Mouse (Mus musculus) heart, embryonic 13.5 days (tissue): ENCODE results near the gene Kcnab2. TPM values are rescaled to one million over a fixed set of nuclear protein-coding genes. Genes with fewer than 3 reads are reported as not detected.

Experiments
- ATAC-seq: fragments of 200-750 bp; cut with Nextera tagmentation; 2 replicates; pipeline ENCODE4 v1.8.0; 2017; ENCODE audit warnings: moderate TSS enrichment; ENCODE audit not compliant: insufficient number of reproducible peaks, low FRiP score, low TSS enrichment; ENCODE audit errors: extremely low read depth
- H3K27ac ChIP-seq: fragments of 300-500 bp; sonication (generic); replicated peaks from 2 replicates; pipeline ENCODE4 v1.5.1; 2015; ENCODE audit warnings: moderate library complexity, mild to moderate bottlenecking, inconsistent platforms
- H3K27me3 ChIP-seq: fragments of 300-500 bp; sonication (generic); replicated peaks from 2 replicates; pipeline ENCODE4 v1.6.1; 2015; ENCODE audit warnings: mild to moderate bottlenecking, inconsistent platforms
- H3K36me3 ChIP-seq: fragments of 300-500 bp; sonication (generic); 2 replicates; pipeline ENCODE4 v1.6.1; 2015; ENCODE audit warnings: mild to moderate bottlenecking, inconsistent platforms
- H3K4me1 ChIP-seq: fragments of 300-500 bp; sonication (generic); 2 replicates; pipeline ENCODE4 v1.6.1; 2015; ENCODE audit warnings: inconsistent platforms
- H3K4me2 ChIP-seq: fragments of 300-500 bp; sonication (generic); 2 replicates; pipeline ENCODE4 v1.6.1; 2015; ENCODE audit warnings: inconsistent platforms, mild to moderate bottlenecking, moderate library complexity
- H3K4me3 ChIP-seq: fragments of 300-500 bp; sonication (generic); 2 replicates; pipeline ENCODE4 v1.5.1; 2015; ENCODE audit warnings: moderate library complexity, mild to moderate bottlenecking, inconsistent platforms
- H3K9ac ChIP-seq: fragments of 300-500 bp; sonication (generic); 2 replicates; pipeline ENCODE4 v1.6.1; 2015; ENCODE audit warnings: inconsistent platforms, mild to moderate bottlenecking, moderate library complexity
- H3K9me3 ChIP-seq: fragments of 300-500 bp; sonication (generic); 2 replicates; pipeline ENCODE4 v1.6.1; 2016; ENCODE audit warnings: inconsistent platforms
- WGBS: fragments of 180-500 bp; shearing (Covaris S2); methylation state at CpG from one replicate; pipeline ENCODE4 v1.1.7; 2015; ENCODE audit warnings: mixed read lengths; 5-methylcytosine and 5-hydroxymethylcytosine counted together
- polyA plus RNA-seq: library from polyadenylated mRNA; unstranded; fragments of >200 nt; fragmentation: Nextera tagmentation; extraction: Ambion mirVana; gene quantifications from 2 replicates; pipeline ENCODE4 v1.2.1, GENCODE M21; 2015

Kcnab2 gene
- polyA plus RNA-seq, 1 experiment from 2014 or later: 5.0 TPM

DNA sequence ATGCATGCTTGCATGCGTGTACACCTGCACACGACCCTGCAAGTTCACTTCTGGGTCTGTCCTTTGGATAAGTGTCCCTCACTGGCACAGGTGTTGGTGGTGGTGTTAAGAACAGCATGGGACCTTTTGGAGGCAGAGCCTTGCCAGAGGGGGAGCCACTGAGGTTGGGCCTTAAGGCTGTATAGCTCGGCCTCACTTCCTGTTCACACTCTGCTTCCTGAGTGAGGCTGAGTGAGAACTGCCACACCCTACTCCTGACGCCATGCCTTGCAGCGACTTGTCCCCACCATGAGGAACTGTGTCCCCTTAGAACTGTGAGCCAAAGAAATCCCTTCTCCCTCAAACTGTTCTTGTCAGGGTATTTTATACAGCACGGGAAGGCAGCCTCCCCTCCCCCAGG, 26.3 kb downstream of the Kcnab2 start:
- H3K9ac ChIP-seq: no peak overlapping the region
- ATAC-seq: no peak
- WGBS: 73% methylated on average over 6 of the region's 6 CpGs
- no peak overlapping the region for H3K27ac ChIP-seq
- H3K9me3 ChIP-seq: no peaks in the 10 kb centered on the region
- H3K4me3 ChIP-seq: no peak overlapping the region
- H3K4me1 ChIP-seq: peaks cover 2% of the 10 kb centered on the region
- no peak overlapping the region for H3K4me2 ChIP-seq
- H3K27me3 ChIP-seq: 0 out of 2 replicates have a peak, but pooled peaks cover 4% of the 10 kb centered on the region
- no peaks in the 10 kb centered on the region for H3K36me3 ChIP-seq

DNA sequence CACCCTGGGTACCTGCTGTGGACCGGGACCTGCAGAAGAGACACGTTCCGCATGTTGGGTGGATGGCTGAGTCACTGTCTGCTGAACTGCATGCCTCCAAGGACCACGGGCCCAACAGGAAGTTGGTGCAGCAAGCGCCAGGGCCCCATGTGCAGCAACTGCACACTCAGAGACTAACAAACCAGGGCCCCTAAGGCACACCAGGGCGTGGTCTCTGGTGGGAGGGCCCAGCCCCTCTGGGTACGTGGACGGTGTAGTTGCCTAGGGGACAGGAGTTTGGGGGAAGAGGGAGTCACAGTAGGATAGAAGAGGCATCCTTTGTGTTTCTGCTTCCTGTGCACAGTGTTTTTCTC, 29.0 kb downstream of the Kcnab2 start:
- Histone ChIP-seq H3K4me3 (no peak overlapping the region), H3K36me3 (no peaks in the 10 kb centered on the region), H3K4me1 (no peaks in the 10 kb centered on the region), H3K9me3 (no peaks in the 10 kb centered on the region), H3K4me2 (no peak overlapping the region), H3K9ac (no peak overlapping the region), H3K27me3 (no peaks in the 10 kb centered on the region), H3K27ac (no peak overlapping the region)
- 56% methylated on average over 8 of the region's 8 CpGs for WGBS
- ATAC-seq: no peak

DNA sequence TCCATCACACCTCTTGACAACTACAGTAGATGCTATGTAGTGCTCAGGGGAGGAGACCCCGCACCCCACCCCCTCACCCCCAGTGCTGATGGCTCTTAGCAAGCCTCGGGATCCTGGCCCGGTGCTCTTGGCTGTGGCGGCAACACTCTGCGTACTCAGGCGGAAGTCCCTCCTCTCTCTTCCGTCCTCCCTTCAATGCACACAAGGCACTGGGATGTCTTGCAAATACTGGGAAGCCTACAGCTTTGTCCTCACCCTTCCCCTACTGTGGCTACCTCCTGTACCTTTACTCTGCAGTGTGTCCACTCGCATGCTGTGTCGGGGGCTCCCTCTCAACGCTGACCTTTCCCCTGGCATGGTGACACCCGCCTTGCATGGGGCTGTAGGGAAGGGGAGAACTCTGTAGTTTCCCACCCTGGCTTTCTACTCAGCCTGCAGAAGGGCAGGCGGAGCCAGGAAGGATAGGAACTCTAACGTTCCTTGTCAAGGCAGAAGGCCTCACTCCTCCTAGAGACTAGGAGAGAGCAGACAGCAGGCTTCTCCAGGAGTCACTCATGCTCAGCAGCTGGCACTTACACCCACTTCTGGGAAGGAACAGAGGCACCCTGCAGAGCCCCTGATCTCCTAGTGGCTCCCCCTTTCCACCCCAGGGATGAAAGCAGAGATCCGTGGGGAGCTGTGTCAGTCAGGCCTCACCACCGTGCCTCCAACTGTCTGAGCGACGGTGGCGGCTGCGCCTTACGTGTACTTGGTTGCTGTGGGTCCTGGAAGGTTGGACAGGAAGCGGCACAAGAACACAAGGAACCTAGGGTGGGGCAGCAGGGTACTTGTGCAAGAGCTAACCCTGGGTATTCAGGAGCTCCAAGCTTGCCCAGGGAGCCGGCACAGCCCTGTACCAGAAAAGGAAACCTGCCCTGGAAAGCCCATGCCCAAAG, 29.7 kb downstream of the Kcnab2 start:
- Histone ChIP-seq H3K27me3 (no peaks in the 10 kb centered on the region), H3K9me3 (no peaks in the 10 kb centered on the region), H3K9ac (no peak overlapping the region), H3K27ac (no peak overlapping the region), H3K4me3 (no peak overlapping the region), H3K4me2 (no peak overlapping the region), H3K36me3 (no peaks in the 10 kb centered on the region), H3K4me1 (no peaks in the 10 kb centered on the region)
- ATAC-seq: no peak
- 72% methylated on average over 22 of the region's 22 CpGs for WGBS

DNA sequence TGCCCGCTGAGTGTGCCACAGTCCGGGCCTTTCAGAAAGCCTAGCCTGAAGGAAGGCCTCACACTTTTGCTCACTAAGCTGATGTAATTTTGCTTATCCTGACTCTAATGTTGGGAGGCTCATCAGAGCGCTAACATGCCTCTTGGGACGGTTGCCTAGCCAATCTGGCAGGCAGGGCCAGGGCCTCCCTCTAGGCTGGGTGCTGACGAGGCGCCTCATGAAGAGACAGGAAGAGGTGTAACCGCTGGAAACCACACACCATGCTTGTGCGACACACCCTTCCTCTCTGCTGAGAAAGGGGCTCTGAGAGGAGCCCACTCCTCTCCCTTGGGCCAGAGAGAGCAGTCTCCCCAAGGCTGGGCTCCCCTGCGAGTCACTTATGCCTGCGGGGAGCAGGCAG, 31.5 kb downstream of the Kcnab2 start:
- Histone ChIP-seq H3K4me2 (no peak overlapping the region), H3K27me3 (0 out of 2 replicates have a peak, but pooled peaks cover 4% of the 10 kb centered on the region), H3K4me3 (no peak overlapping the region), H3K9ac (no peak overlapping the region), H3K36me3 (no peaks in the 10 kb centered on the region), H3K4me1 (no peaks in the 10 kb centered on the region; the same call in 1 of the 2 replicates), H3K27ac (no peak overlapping the region), H3K9me3 (no peaks in the 10 kb centered on the region)
- WGBS: 62% methylated on average over 10 of the region's 10 CpGs
- no peak for ATAC-seq

DNA sequence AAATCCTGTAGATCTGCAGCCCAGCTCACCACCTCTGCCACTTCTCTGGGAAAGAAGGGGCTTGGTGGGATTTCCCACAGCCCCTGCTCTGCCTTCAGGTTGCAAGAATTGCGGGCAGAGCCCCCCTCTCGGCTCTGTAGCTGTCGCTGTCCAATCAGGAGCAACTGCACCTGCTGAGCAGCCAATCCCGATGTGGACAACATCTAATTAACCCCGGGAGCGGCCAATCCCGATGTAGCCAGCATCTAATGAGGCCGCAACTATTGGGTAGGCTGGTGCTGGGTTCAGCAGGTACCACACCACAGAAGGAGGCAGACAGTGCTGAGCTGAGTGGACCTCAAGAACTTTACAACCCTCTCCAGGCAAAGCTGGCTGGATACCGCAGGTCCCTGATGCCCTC, 36.1 kb downstream of the Kcnab2 start:
- Histone ChIP-seq H3K9ac (no peak overlapping the region), H3K27ac (no peak overlapping the region), H3K4me3 (no peak overlapping the region), H3K27me3 (peaks cover 23% of the 10 kb centered on the region), H3K4me2 (no peak overlapping the region), H3K4me1 (no peaks in the 10 kb centered on the region; the same call in 1 of the 2 replicates), H3K36me3 (no peaks in the 10 kb centered on the region), H3K9me3 (no peaks in the 10 kb centered on the region)
- ATAC-seq: no peak
- whole genome bisulfite sequencing: 36% methylated on average over 9 of the region's 9 CpGs

DNA sequence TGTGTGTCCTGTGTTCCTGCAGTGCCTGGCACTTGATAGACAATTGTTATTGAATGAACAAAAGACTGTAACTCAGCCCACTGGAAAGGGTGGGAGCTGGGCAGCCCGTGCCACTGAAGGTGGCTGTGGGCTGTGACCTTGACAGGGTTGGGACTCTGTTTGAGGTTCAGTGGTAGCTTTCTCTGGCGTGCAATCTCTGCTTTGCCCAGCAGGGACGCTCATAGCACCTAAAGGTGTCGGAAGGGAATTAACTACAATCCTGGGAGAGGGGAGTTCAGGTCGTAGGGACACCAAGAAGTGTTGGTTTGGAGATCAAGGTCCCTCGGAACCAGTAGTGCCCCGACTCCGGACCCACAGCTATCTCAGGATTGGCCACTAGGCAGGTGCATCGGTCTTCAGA, 36.8 kb downstream of the Kcnab2 start:
- 53% methylated on average over 9 of the region's 9 CpGs for WGBS
- Histone ChIP-seq H3K9ac (no peak overlapping the region), H3K4me2 (no peak overlapping the region), H3K27ac (no peak overlapping the region), H3K4me3 (no peak overlapping the region), H3K36me3 (no peaks in the 10 kb centered on the region), H3K4me1 (no peaks in the 10 kb centered on the region; the same call in 1 of the 2 replicates), H3K9me3 (no peaks in the 10 kb centered on the region), H3K27me3 (peaks cover 30% of the 10 kb centered on the region)
- no peak for ATAC-seq

DNA sequence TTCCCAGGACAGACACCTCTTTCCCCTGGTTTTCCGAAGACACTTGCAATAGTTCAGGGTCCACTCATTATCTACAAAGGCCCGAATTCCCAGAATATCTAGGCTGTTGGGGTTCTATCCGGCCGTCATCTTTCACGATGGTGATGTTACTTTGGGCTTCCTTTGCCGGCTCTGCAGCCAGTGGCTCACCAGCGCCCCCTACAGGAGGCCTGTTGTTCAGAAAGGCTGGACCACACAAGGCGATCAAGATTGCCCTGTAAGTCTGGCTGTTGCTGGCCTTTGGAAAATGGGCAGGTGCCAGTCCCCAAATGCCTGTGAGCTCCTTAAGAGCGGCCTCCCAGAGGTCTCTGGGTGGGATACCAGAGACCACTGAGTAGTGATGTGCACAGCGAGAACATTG, 42.4 kb downstream of the Kcnab2 start:
- Histone ChIP-seq H3K27me3 (peaks cover 55% of the 10 kb centered on the region), H3K4me1 (peaks cover 5% of the 10 kb centered on the region), H3K4me2 (peak overlapping the region; percentile 64), H3K9me3 (no peaks in the 10 kb centered on the region), H3K4me3 (peak overlapping the region; percentile 31), H3K9ac (no peak overlapping the region), H3K27ac (no peak overlapping the region), H3K36me3 (no peaks in the 10 kb centered on the region)
- no peak for ATAC-seq
- WGBS: 13% methylated on average over 10 of the region's 10 CpGs

- Histone ChIP-seq H3K27ac (no peak overlapping the region), H3K9ac (no peak overlapping the region), H3K4me1 (peaks cover 5% of the 10 kb centered on the region), H3K9me3 (no peaks in the 10 kb centered on the region), H3K36me3 (no peaks in the 10 kb centered on the region), H3K4me3 (peak overlapping the region; percentile 31), H3K4me2 (peak overlapping the region; percentile 64), H3K27me3 (peaks cover 52% of the 10 kb centered on the region)
- ATAC-seq: no peak
- 3% methylated on average over 9 of the region's 9 CpGs for WGBS
Observed at GRCm38 (mm10) chr4:152434836-152435235, 42.8 kb downstream of the Kcnab2 start.

DNA sequence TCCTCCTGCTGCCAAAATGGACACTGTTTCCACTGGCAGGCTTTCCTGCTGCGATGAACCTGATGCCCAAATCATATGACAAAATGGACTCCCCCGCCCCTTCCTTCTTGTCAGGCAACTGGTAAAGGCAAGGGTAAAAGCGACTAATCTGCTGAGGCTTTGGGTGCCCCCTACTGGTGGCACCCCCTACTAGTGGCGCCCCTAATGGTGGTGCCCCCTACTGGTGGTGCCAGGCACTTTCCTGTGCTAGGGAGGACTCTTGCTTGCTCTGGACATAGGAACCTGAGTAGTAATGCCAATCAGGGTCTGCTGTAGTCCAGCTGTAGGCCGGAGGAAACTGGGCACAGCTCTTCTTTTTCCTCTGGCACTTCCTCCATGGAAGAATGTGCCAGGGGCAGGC, 45.4 kb downstream of the Kcnab2 start:
- H3K9me3 ChIP-seq: no peaks in the 10 kb centered on the region
- no peak for ATAC-seq
- H3K4me1 ChIP-seq: peaks cover 5% of the 10 kb centered on the region
- no peaks in the 10 kb centered on the region for H3K36me3 ChIP-seq
- no peak overlapping the region for H3K27ac ChIP-seq
- no peak overlapping the region for H3K9ac ChIP-seq
- H3K27me3 ChIP-seq: peaks cover 40% of the 10 kb centered on the region
- 39% methylated on average over 5 of the region's 5 CpGs for WGBS
- H3K4me2 ChIP-seq: no peak overlapping the region
- H3K4me3 ChIP-seq: no peak overlapping the region

GRCm38 (mm10) chr4:152428259-152428658, 49.4 kb downstream of the Kcnab2 start:
- H3K4me3 ChIP-seq: no peak overlapping the region
- no peak overlapping the region for H3K27ac ChIP-seq
- peaks cover 3% of the 10 kb centered on the region; the same call in 1 of the 2 replicates for H3K9me3 ChIP-seq
- H3K4me1 ChIP-seq: no peaks in the 10 kb centered on the region
- peaks cover 27% of the 10 kb centered on the region; the same call in 1 of the 2 replicates for H3K27me3 ChIP-seq
- 49% methylated on average over 8 of the region's 8 CpGs for WGBS
- ATAC-seq: no peak
- no peak overlapping the region for H3K9ac ChIP-seq
- no peaks in the 10 kb centered on the region for H3K36me3 ChIP-seq
- no peak overlapping the region for H3K4me2 ChIP-seq

- WGBS: 58% methylated on average over 5 of the region's 5 CpGs
- no peak overlapping the region for H3K4me2 ChIP-seq
- no peak overlapping the region for H3K4me3 ChIP-seq
- peaks cover 3% of the 10 kb centered on the region; the same call in 1 of the 2 replicates for H3K9me3 ChIP-seq
- peaks cover 17% of the 10 kb centered on the region; the same call in 1 of the 2 replicates for H3K27me3 ChIP-seq
- H3K36me3 ChIP-seq: no peaks in the 10 kb centered on the region
- no peaks in the 10 kb centered on the region for H3K4me1 ChIP-seq
- H3K9ac ChIP-seq: no peak overlapping the region
- no peak for ATAC-seq
- H3K27ac ChIP-seq: no peak overlapping the region
Observed at GRCm38 (mm10) chr4:152424922-152425321, 52.7 kb downstream of the Kcnab2 start.

GRCm38 (mm10) chr4:152424341-152424740, 53.3 kb downstream of the Kcnab2 start:
- Histone ChIP-seq H3K9me3 (peaks cover 3% of the 10 kb centered on the region; the same call in 1 of the 2 replicates), H3K9ac (no peak overlapping the region), H3K4me2 (no peak overlapping the region), H3K27me3 (peaks cover 17% of the 10 kb centered on the region; the same call in 1 of the 2 replicates), H3K27ac (no peak overlapping the region), H3K36me3 (no peaks in the 10 kb centered on the region), H3K4me1 (no peaks in the 10 kb centered on the region), H3K4me3 (no peak overlapping the region)
- 36% methylated on average over 4 of the region's 4 CpGs for WGBS
- ATAC-seq: no peak
